Mouse (Mus musculus): ENCODE data around the gene Colgalt1. TPM values are rescaled to one million over a fixed set of nuclear protein-coding genes. Genes with fewer than 3 reads are reported as not detected.

Gene Colgalt1
- total and polyA plus RNA-seq, 3 experiments, result 72.0 to 85.3 (median 73.7) TPM

- no peak overlapping the region for H3K27ac ChIP-seq (ENCODE audit: insufficient read depth, low read depth)
- no peaks in the 10 kb centered on the region for H3K36me3 ChIP-seq (replicated peaks in 1 of 2; ENCODE audit: control insufficient read depth in 1 of 2, insufficient read depth in 1 of 2, low read length in 1 of 2)
- peak overlapping the region; percentile 21; the same call in 1 of the 2 replicates for H3K9ac ChIP-seq (ENCODE audit: insufficient read depth, low read depth)
- no peaks in the 10 kb centered on the region for H3K79me2 ChIP-seq (replicated peaks; ENCODE audit: control insufficient read depth, extremely low read depth, insufficient read depth, poor library complexity, severe bottlenecking)
- dilution Hi-C loops (cut with MboI; ENCODE audit: extremely low pct_ligation_motif_present, extremely low pct_unique_long_range_greater_than_20kb, low sequenced_read_pairs), result no loop called here
- peak overlapping the region; percentile 47 to 77 (median 48) for H3K4me3 ChIP-seq (replicated peaks in 1 of 3; ENCODE audit: low read depth in 2 of 3, low read length in 2 of 3, poor library complexity in 1 of 3)
- H3K4me2 ChIP-seq (ENCODE audit: insufficient read depth, low read depth, poor library complexity, severe bottlenecking), result peak overlapping the region; percentile 80
- in situ Hi-C loops (cut with MboI; ENCODE audit: low pct_ligation_motif_present, low pct_unique_long_range_greater_than_20kb, low sequenced_read_pairs), result no loop called here
- TF ChIP-seq EP300 (IDR thresholded peaks at IDR 0.05; ENCODE audit: low read length) (no peak), CHD2 (IDR thresholded peaks at IDR 0.05; ENCODE audit: low read length) (0 out of 2 replicates have a peak, but pooled peaks have one; percentile 24)
- peak; percentile 44 for DNase-seq (ENCODE audit: extremely low read depth)
- H3K4me1 ChIP-seq (ENCODE audit: control insufficient read depth in 1 of 2, insufficient read depth in 2 of 2), result peaks cover 32 to 69% of the 10 kb centered on the region in 2 experiments
- no peaks in the 10 kb centered on the region for H3K9me3 ChIP-seq (replicated peaks; ENCODE audit: low read length)
- peaks cover 35% of the 10 kb centered on the region for H3K27me3 ChIP-seq (replicated peaks)
These were observed 60.1 kb downstream of the Colgalt1 start for GRCm38 (mm10) chr8:71670621-71671548.

GRCm38 (mm10) chr8:71671549-71671965 is 60.8 kb downstream of the Colgalt1 start, which contains the start of gene Unc13a:
Gene Unc13a, minus strand, starts transcription at chr8:71671757.
- dilution Hi-C loops (cut with MboI; ENCODE audit: extremely low pct_ligation_motif_present, extremely low pct_unique_long_range_greater_than_20kb, low sequenced_read_pairs) (no loop called here), in situ Hi-C loops (cut with MboI; ENCODE audit: low pct_ligation_motif_present, low pct_unique_long_range_greater_than_20kb, low sequenced_read_pairs) (no loop called here)
- H3K9ac ChIP-seq (ENCODE audit: insufficient read depth, low read depth), result peak within 1 kb of the TSS; percentile 34

More at GRCm38 (mm10) chr8:71671549-71671965, 60.8 kb downstream of the Colgalt1 start, which contains the start of gene Unc13a:
- no peak within 1 kb of the TSS for H3K27ac ChIP-seq (ENCODE audit: insufficient read depth, low read depth)
- H3K4me3 ChIP-seq (replicated peaks in 1 of 3; ENCODE audit: low read depth in 2 of 3, low read length in 2 of 3, poor library complexity in 1 of 3), result peak within 1 kb of the TSS; percentile 47 to 77 (median 48)
- TF ChIP-seq BHLHE40 (IDR thresholded peaks at IDR 0.05; ENCODE audit: low read depth, low read length), result peak; percentile 96
- peak; percentile 52 for TF ChIP-seq USF1 (IDR thresholded peaks at IDR 0.05; ENCODE audit: low read depth, low read length)
- TF ChIP-seq MAX (IDR thresholded peaks at IDR 0.05; ENCODE audit: low read length), result peak; percentile 39; the same call in 1 of the 2 replicates
- peak; percentile 80 for TF ChIP-seq POLR2A (IDR thresholded peaks at IDR 0.05; ENCODE audit: low read depth, low read length)
- TF ChIP-seq MAZ (IDR thresholded peaks at IDR 0.05; ENCODE audit: low read depth, low read length), result peak; percentile 56; the same call in 1 of the 2 replicates
- peak; percentile 62 for TF ChIP-seq HCFC1 (IDR thresholded peaks at IDR 0.05; ENCODE audit: low read depth, low read length)
- TF ChIP-seq ZMIZ1 (IDR thresholded peaks at IDR 0.05; ENCODE audit: low read depth, low read length), result peak; percentile 85
- TF ChIP-seq USF2 (conservative IDR thresholded peaks at IDR 0.05; ENCODE audit: low read depth, low read length), result no peak
- TF ChIP-seq EP300 (IDR thresholded peaks at IDR 0.05; ENCODE audit: low read length), result peak; percentile 13; the same call in 1 of the 2 replicates
- peak; percentile 52; the same call in 1 of the 2 replicates for TF ChIP-seq ELF1 (IDR thresholded peaks at IDR 0.05; ENCODE audit: low read depth, low read length)
- TF ChIP-seq CHD2 (IDR thresholded peaks at IDR 0.05; ENCODE audit: low read length), result no peak
- TF ChIP-seq MEF2A (IDR thresholded peaks at IDR 0.05; ENCODE audit: borderline replicate concordance, low read depth, low read length), result peak; percentile 57; the same call in 1 of the 2 replicates
- TF ChIP-seq NRF1 (IDR thresholded peaks at IDR 0.05; ENCODE audit: low read depth, low read length), result no peak
- TF ChIP-seq MXI1 (IDR thresholded peaks at IDR 0.05; ENCODE audit: low read depth, low read length), result peak; percentile 95
- no peak for TF ChIP-seq JUN (IDR thresholded peaks at IDR 0.05; ENCODE audit: insufficient read depth, low read depth, low read length)
- TF ChIP-seq SIN3A (IDR thresholded peaks at IDR 0.05; ENCODE audit: low read length), result peak; percentile 99
- TF ChIP-seq MYC (IDR thresholded peaks at IDR 0.05; ENCODE audit: low read depth, low read length), result 0 out of 2 replicates have a peak, but pooled peaks have one; percentile 25
- TF ChIP-seq TCF12 (IDR thresholded peaks at IDR 0.05; ENCODE audit: low read depth, low read length), result peak; percentile 77
- no peak for TF ChIP-seq SMC3 (IDR thresholded peaks at IDR 0.05; ENCODE audit: low read depth, low read length)
- TF ChIP-seq IRF4 (IDR thresholded peaks at IDR 0.05; ENCODE audit: low read depth, low read length), result peak; percentile 44; the same call in 1 of the 2 replicates
- peak; percentile 55; the same call in 1 of the 2 replicates for TF ChIP-seq NELFE (IDR thresholded peaks at IDR 0.05; ENCODE audit: low read depth, low read length)
- TF ChIP-seq TBP (conservative IDR thresholded peaks at IDR 0.05; ENCODE audit: low read depth, low read length), result peak; percentile 85
- H3K79me2 ChIP-seq (replicated peaks; ENCODE audit: control insufficient read depth, extremely low read depth, insufficient read depth, poor library complexity, severe bottlenecking), result no peaks in the 10 kb centered on the region
- peak within 1 kb of the TSS; percentile 80 for H3K4me2 ChIP-seq (ENCODE audit: insufficient read depth, low read depth, poor library complexity, severe bottlenecking)
- no peaks in the 10 kb centered on the region for H3K9me3 ChIP-seq (replicated peaks; ENCODE audit: low read length)
- peaks cover 27 to 65% of the 10 kb centered on the region in 2 experiments for H3K4me1 ChIP-seq (ENCODE audit: control insufficient read depth in 1 of 2, insufficient read depth in 2 of 2)
- H3K36me3 ChIP-seq (replicated peaks in 1 of 2; ENCODE audit: control insufficient read depth in 1 of 2, insufficient read depth in 1 of 2, low read length in 1 of 2), result no peaks in the 10 kb centered on the region
- peaks cover 32% of the 10 kb centered on the region for H3K27me3 ChIP-seq (replicated peaks)
- DNase-seq (ENCODE audit: extremely low read depth), result peak; percentile 84

All from CH12.LX (cell line).